Mouse (Mus musculus) Muller cell, postnatal 12 days (primary cell): ENCODE measurements around the gene Fam169a.
"Not testable (repeated sequence)": the region's sequence is repeated elsewhere in the genome, so short reads cannot be mapped to it uniquely, and the experiment has no call there.

Source experiments
- DNase-seq: peaks from one replicate; pipeline ENCODE4 v3.0.0-alpha.2; 2015; ENCODE audit errors: inconsistent ontology term

The Fam169a gene

GRCm38 (mm10) chr13:97066649-97067550 is at the start of gene Fam169a:
TSS of gene Fam169a (plus strand) at chr13:97067286.
- DNase-seq, result no peak

GRCm38 (mm10) chr13:97017711-97018110 is 49.4 kb upstream of the Fam169a start:
- DNase-seq, result no peak

GRCm38 (mm10) chr13:97020122-97020521 is 47.0 kb upstream of the Fam169a start:
- DNase-seq, result no peak

- peak; percentile 17 for DNase-seq
Observed at GRCm38 (mm10) chr13:97021906-97022305, 45.2 kb upstream of the Fam169a start.

- no peak for DNase-seq
Observed at GRCm38 (mm10) chr13:97030075-97030474, 37.0 kb upstream of the Fam169a start.

- no peak for DNase-seq
Observed at GRCm38 (mm10) chr13:97034262-97034661, 32.8 kb upstream of the Fam169a start, which contains the start of gene 1700029F12Rik. TSS of gene 1700029F12Rik (minus strand) at chr13:97034362.

GRCm38 (mm10) chr13:97051158-97051557 is 15.9 kb upstream of the Fam169a start:
- peak; percentile 84 for DNase-seq

- DNase-seq, result peak; percentile 79
Observed at GRCm38 (mm10) chr13:97052667-97053066, 14.4 kb upstream of the Fam169a start.

GRCm38 (mm10) chr13:97053844-97054243 is 13.2 kb upstream of the Fam169a start:
- peak; percentile 82 for DNase-seq

GRCm38 (mm10) chr13:97057817-97058216 is 9.3 kb upstream of the Fam169a start:
- DNase-seq, result no peak

- no peak for DNase-seq
Observed at GRCm38 (mm10) chr13:97059746-97060145, 7.3 kb upstream of the Fam169a start.

GRCm38 (mm10) chr13:97060331-97060730 is 6.8 kb upstream of the Fam169a start:
- DNase-seq, result no peak

- no peak for DNase-seq
Observed at GRCm38 (mm10) chr13:97062151-97062550, 4.9 kb upstream of the Fam169a start.

GRCm38 (mm10) chr13:97063431-97063830 is 3.7 kb upstream of the Fam169a start:
- no peak for DNase-seq

GRCm38 (mm10) chr13:97064413-97064812 is 2.7 kb upstream of the Fam169a start:
- no peak for DNase-seq

GRCm38 (mm10) chr13:97064844-97065621 is 2.1 kb upstream of the Fam169a start:
- DNase-seq, result not testable (repeated sequence)

GRCm38 (mm10) chr13:97067691-97068090 is 605 bp downstream of the Fam169a start:
- DNase-seq, result no peak

GRCm38 (mm10) chr13:97068151-97068550 is 1.1 kb downstream of the Fam169a start:
- no peak for DNase-seq

- no peak for DNase-seq
Observed at GRCm38 (mm10) chr13:97070931-97071625, 4.0 kb downstream of the Fam169a start.

GRCm38 (mm10) chr13:97071626-97072241 is 4.6 kb downstream of the Fam169a start:
- peak; percentile 74 for DNase-seq

- peak; percentile 56 for DNase-seq
Observed at GRCm38 (mm10) chr13:97073497-97073896, 6.4 kb downstream of the Fam169a start.
